Mouse (Mus musculus) hindlimb bud, embryonic 11.5 days (tissue): Measurements from ENCODE around the gene Arpc5l.
"Not testable (repeated sequence)": the region's sequence is repeated elsewhere in the genome, so short reads cannot be mapped to it uniquely, and the experiment has no call there.

ENCODE experiments used
- DNase-seq: peaks from one replicate; pipeline ENCODE4 v3.0.0-alpha.2; 2012; ENCODE audit warnings: low read depth, low spot score; ENCODE audit errors: extremely low spot score

The Arpc5l gene

DNA sequence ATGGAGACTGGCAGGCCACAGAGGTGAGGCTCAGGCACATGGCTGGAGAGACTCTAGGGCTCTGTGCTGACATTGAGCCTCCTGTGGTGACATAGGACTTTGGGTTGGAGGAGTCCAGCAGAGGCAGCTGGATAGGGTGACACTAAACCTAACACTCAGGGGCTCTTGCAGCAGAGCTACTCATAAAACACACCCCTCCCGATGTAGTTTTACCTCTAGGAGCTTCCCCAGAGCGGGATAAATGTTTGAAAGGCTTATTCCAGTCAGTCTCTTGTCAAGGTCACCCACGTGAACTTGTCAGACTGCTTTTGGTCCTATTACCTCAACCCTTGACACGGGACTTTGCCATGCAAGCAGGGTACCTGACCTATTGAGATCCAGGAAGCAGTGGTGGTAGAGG, 5.8 kb upstream of the Arpc5l start:
- no peak for DNase-seq

DNA sequence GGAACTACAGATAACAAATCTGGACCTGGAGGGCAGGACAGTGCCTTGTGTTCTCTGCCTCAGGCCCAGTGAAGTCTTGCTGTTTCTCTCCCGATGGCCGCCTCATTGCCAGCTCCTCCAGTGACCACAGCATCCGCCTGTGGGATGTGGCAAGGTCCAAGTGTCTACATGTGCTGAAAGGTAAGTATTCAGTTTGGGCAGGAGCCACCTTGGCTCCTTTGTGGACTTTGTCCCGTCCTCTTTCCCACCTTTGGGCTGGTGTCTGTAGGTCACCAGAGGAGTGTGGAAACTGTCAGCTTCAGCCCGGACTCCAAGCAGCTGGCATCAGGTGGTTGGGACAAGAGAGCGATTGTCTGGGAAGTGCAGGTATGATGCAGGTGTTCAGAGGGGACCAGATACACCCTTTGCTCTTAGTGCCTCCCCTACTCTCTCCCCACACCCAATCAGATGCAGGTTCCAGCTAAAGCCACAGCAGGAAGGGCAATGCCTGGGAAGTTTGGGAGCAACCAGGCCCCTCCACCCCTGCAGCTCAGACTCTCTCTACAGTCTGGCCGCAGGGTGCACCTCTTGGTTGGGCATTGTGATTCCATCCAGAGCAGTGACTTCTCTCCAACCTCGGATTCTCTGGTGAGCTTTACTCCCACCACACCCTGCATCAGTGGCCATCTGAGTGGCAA, 5.1 kb upstream of the Arpc5l start:
- no peak for DNase-seq

DNA sequence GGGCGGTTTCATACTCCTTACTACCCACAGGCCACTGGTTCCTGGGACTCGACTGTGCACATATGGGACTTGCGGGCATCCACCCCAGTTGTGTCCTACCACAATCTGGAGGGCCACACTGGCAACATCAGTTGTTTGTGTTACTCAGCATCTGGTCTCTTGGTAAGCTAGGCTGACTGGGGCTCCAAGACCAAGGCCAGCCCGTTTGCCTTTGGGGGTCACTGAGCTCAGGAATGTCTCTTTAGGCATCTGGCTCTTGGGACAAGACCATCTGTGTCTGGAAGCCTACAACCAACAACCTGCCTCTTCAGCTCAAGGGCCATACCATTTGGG, 4.6 kb upstream of the Arpc5l start:
- no peak for DNase-seq

- DNase-seq: no peak
Observed at GRCm38 (mm10) chr2:39001866-39002265, 3.3 kb upstream of the Arpc5l start.

DNA sequence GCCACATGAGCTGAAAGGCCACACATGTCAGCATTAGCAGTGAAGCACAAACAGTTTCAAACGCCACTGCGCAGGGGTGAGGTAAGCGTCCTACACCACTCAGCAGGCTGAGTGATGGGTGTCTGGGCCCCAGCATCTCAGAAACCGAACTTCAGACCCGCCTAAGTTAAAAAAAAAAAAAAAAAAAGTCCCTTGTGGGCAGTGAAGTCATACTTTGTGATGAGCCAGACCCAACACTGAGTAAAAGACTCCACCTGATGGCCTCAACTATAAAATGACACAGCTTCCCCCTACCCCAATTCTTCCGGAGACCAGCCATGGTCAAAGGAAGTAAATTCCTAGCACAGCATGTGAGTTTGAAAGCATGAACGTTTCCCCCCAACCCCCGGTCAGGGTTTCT, 2.0 kb upstream of the Arpc5l start:
- no peak for DNase-seq

- no peak for DNase-seq
Observed at GRCm38 (mm10) chr2:39003512-39003911, 1.6 kb upstream of the Arpc5l start.

GRCm38 (mm10) chr2:39004372-39004771, 776 bp upstream of the Arpc5l start:
- no peak for DNase-seq

GRCm38 (mm10) chr2:39005574-39006079, 479 bp downstream of the Arpc5l start, which contains the start of gene Rpl35:
TSS of gene Rpl35 (minus strand) at chr2:39005624.
- no peak for DNase-seq

DNA sequence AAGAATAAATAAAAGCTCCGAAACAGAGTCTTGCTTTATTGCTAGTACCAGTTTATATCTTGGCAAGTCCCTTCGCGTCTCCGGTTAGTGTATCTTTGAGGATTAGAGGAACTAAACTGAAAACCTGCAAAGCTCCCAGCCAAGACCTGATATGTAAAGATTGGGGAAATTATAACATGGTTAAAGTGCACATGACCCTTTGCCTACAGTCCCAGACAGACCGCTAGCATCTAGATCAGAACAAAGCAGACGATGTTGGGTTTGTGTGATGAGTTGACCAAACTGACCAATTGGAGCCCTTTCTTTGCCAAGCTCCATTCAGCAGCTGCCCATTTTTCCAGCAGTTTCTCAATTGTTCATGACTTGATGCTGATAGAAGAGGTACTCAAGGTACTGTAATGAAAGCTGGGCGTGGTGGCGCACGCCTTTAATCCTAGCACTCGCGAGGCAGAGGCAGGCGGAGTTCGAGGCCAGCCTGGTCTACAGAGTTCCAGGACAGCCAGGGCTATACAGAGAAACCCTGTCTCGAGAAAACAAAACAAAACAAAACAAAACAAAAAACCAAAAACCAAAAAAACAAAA, 1.1 kb downstream of the Arpc5l start:
- DNase-seq: no peak

GRCm38 (mm10) chr2:39007865-39008264, 2.7 kb downstream of the Arpc5l start:
- DNase-seq: peak; percentile 62

DNA sequence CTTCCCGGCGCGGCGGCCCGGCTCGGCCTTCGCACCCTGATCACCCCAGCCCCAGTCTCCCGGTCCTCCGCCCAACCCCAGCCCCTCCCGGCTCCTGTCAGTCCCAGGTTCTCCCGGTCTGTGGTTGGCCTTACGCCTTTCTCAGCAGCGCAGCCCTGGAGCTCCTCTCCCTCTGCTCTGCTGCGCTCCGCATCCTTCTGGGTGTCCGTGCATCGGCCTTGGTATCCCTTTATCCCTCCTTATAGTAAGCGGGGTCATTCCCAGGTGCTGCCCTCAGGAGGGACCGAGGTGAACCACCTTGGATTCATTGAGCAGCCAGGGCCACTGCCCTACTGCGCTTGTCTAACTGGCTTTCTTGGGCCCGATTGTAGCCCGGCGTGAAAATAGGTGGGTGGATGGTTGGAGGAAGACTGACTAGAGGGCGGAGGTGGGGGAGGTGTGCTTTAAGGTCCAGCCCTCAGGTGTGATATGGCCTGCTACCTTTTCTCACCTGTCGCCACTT, 3.3 kb downstream of the Arpc5l start:
- no peak for DNase-seq

GRCm38 (mm10) chr2:39008954-39009365, 3.8 kb downstream of the Arpc5l start:
- no peak for DNase-seq

- not testable (repeated sequence) for DNase-seq
Observed at GRCm38 (mm10) chr2:39010144-39010543, 5.0 kb downstream of the Arpc5l start.

DNA sequence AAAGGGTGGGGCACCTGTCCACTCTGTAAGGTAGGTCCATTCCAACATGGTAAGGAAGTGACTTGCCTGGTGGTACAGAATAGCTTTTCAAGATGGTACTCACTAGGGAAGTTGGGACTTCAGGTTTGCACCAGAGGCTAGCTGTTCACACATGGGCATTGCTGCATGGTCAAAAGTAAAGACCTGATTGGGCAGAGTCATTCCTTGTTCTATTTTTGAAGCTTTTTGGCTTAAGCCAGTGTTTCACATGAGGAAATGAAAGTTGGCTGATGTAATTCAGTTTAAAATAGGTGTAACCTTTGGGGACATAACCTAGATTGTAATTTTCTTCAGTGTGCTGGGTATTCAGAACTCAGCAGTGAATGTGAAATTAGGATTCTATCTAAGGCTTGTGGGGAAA, 6.1 kb downstream of the Arpc5l start:
- DNase-seq: no peak

DNA sequence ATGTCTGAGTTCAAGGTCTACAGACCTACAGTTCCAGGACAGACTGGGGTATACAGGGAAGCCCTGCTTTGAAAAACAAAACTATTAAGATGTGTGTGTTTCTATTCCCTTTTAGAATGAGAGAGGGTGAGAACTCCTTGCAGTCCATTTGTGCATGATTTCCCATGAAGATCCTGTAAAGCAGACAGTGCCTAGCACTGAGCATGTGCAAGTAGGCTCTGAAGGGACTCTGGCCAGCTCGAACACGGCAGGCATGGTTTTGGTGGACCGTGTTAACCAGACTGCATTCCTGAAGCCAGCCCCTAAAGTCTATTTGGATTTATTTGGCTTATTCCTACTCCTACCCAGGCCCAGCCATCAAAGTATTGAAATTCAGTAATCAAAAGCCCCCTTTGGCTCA, 6.8 kb downstream of the Arpc5l start:
- no peak for DNase-seq

- no peak for DNase-seq
Observed at GRCm38 (mm10) chr2:39012768-39013279, 7.7 kb downstream of the Arpc5l start.

GRCm38 (mm10) chr2:39016581-39016980, 11.4 kb downstream of the Arpc5l start:
- no peak for DNase-seq

- DNase-seq: no peak
Observed at GRCm38 (mm10) chr2:39020004-39020403, 14.9 kb downstream of the Arpc5l start.

DNA sequence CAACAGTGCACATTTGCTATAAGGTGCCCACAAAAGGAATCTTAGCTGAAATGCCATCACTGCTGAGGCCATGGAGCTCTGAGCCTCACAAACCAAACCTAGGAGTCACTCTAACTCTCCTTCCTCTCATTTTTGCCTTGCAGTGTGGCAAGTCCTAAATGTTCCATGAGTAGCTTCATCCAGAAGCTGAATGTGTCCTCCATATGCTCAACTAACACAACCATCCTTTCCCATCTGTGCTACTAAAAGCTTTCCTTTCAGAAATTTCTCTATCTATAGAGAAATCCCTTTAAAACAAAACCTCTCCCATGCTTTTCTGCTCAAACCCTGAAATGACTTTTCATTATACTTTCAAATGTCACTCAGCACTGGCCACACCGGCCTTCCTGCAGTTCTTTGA, 26.5 kb downstream of the Arpc5l start:
- no peak for DNase-seq

GRCm38 (mm10) chr2:39040215-39040614, 35.1 kb downstream of the Arpc5l start:
- no peak for DNase-seq

GRCm38 (mm10) chr2:39048515-39048914, 43.4 kb downstream of the Arpc5l start:
- DNase-seq: no peak

DNA sequence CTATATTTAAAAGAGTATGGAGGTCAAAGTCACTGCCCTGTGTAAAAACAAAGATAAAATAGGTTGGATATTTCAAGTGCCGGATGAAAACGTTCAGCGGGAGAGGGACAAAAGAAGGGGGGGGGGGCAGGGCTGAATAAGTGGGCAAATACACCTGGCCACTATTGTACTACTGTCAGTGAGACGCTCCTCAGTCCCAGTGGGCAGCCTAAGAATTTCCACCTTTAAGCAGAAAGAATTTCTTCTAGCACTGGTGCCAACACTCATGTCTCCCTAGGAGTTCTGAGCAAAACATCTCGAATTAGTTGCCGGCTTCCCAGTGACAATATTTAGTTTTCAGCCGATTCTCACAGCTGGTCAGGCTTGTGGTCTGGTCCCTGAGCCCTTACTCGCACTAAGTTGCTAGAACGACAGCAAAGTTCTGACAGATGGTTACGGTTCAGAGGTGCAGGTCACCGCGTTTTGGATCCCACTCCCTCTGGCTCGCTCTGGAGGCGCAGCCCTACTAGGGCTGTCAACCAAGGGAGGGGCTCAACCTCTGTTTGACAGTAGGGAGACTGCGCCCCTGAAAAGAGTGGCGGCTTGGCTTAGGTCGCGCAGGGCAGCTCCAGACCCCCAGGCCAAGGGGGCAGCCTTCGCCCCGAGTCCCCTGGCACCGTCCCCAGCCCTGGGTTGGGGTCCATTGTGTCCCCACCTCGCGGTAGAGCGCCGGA, 59.7 kb downstream of the Arpc5l start:
- no peak for DNase-seq
